Mouse (Mus musculus) forebrain, embryonic 12.5 days (tissue): Measurements from ENCODE around the gene Chuk. TPM values are rescaled to one million over a fixed set of nuclear protein-coding genes. Genes with fewer than 3 reads are reported as not detected.

ENCODE experiments used
- ATAC-seq: fragments of 200-750 bp; cut with Nextera tagmentation; 2 replicates; pipeline ENCODE4 v1.8.0; 2017; ENCODE audit warnings: moderate TSS enrichment; ENCODE audit not compliant: low FRiP score
- H3K27ac ChIP-seq: fragments of 300-500 bp; sonication (generic); 2 replicates; pipeline ENCODE4 v1.5.1; 2016; ENCODE audit warnings: mild to moderate bottlenecking
- H3K27me3 ChIP-seq: fragments of 300-500 bp; sonication (generic); 2 replicates; pipeline ENCODE4 v1.6.1; 2016; ENCODE audit warnings: mild to moderate bottlenecking
- H3K36me3 ChIP-seq: fragments of 300-500 bp; sonication (generic); replicated peaks from 2 replicates; pipeline ENCODE4 v1.6.1; 2016; ENCODE audit warnings: mild to moderate bottlenecking
- H3K4me1 ChIP-seq: fragments of 300-500 bp; sonication (generic); 2 replicates; pipeline ENCODE4 v1.6.1; 2016
- H3K4me2 ChIP-seq: fragments of 300-500 bp; sonication (generic); 2 replicates; pipeline ENCODE4 v1.6.1; 2016; ENCODE audit warnings: mild to moderate bottlenecking, moderate library complexity
- H3K4me3 ChIP-seq: fragments of 300-500 bp; sonication (generic); replicated peaks from 2 replicates; pipeline ENCODE4 v1.5.1; 2016; ENCODE audit warnings: mild to moderate bottlenecking
- H3K9ac ChIP-seq: fragments of 300-500 bp; sonication (generic); 2 replicates; pipeline ENCODE4 v1.6.1; 2016; ENCODE audit warnings: mild to moderate bottlenecking
- H3K9me3 ChIP-seq: fragments of 300-500 bp; sonication (generic); 2 replicates; pipeline ENCODE4 v1.6.1; 2016
- WGBS: fragments of 180-500 bp; shearing (Covaris S2); methylation state at CpG from one replicate; pipeline ENCODE4 v1.1.7; 2016; 5-methylcytosine and 5-hydroxymethylcytosine counted together
- polyA plus RNA-seq: library from polyadenylated mRNA; unstranded; fragments of >200 nt; fragmentation: Nextera tagmentation; extraction: Ambion mirVana; gene quantifications from 2 replicates; pipeline ENCODE4 v1.2.1, GENCODE M21; 2016

Chuk gene
- polyA plus RNA-seq, 1 experiment from 2014 or later = 70.9 TPM

DNA sequence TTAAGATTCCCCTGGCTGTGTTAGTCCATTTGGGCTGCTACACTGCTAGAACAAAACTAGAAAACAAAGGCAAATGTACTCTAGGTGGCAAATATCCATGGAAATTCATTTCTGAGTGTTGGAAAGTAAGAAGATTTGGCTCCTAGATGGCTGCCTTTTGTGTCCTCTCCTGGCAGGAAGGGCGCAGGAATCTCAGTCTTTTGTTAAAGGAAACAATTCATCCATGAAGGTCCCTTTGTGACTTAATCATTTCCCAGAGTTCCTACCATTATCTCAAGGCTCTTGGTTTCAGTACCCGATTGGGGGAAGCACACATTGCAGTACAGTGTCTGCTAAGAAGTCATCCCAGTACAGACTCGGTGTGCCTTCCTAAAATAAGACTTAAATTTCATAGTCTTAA, 21.0 kb downstream of the Chuk start:
- Histone ChIP-seq H3K27ac (no peak overlapping the region), H3K27me3 (no peaks in the 10 kb centered on the region), H3K9ac (no peak overlapping the region), H3K9me3 (no peaks in the 10 kb centered on the region), H3K4me3 (no peak overlapping the region), H3K36me3 (peaks cover 59% of the 10 kb centered on the region), H3K4me2 (no peak overlapping the region), H3K4me1 (no peaks in the 10 kb centered on the region)
- 13% methylated on average over 3 of the region's 3 CpGs for WGBS
- ATAC-seq = no peak

- 95% methylated on average over 2 of the region's 2 CpGs for WGBS
- Histone ChIP-seq H3K9ac (no peak overlapping the region), H3K9me3 (no peaks in the 10 kb centered on the region), H3K27ac (no peak overlapping the region), H3K4me1 (no peaks in the 10 kb centered on the region), H3K4me2 (no peak overlapping the region), H3K36me3 (peaks cover 61% of the 10 kb centered on the region), H3K27me3 (no peaks in the 10 kb centered on the region), H3K4me3 (no peak overlapping the region)
- no peak for ATAC-seq
Measured at GRCm38 (mm10) chr19:44080920-44081319, 26.4 kb downstream of the Chuk start.

GRCm38 (mm10) chr19:44080023-44080422, 27.3 kb downstream of the Chuk start:
- peaks cover 67% of the 10 kb centered on the region for H3K36me3 ChIP-seq
- no peaks in the 10 kb centered on the region for H3K4me1 ChIP-seq
- no peaks in the 10 kb centered on the region for H3K9me3 ChIP-seq
- WGBS = 100% methylated on average over 2 of the region's 2 CpGs
- no peaks in the 10 kb centered on the region for H3K27me3 ChIP-seq
- no peak overlapping the region for H3K27ac ChIP-seq
- H3K4me2 ChIP-seq = no peak overlapping the region
- no peak overlapping the region for H3K4me3 ChIP-seq
- H3K9ac ChIP-seq = no peak overlapping the region
- no peak for ATAC-seq

GRCm38 (mm10) chr19:44077024-44077423, 30.3 kb downstream of the Chuk start:
- no peak overlapping the region for H3K9ac ChIP-seq
- 90% methylated on average over 4 of the region's 4 CpGs for WGBS
- no peaks in the 10 kb centered on the region for H3K9me3 ChIP-seq
- no peak overlapping the region for H3K27ac ChIP-seq
- H3K36me3 ChIP-seq = peaks cover 57% of the 10 kb centered on the region
- H3K4me1 ChIP-seq = no peaks in the 10 kb centered on the region
- no peak overlapping the region for H3K4me2 ChIP-seq
- no peak for ATAC-seq
- no peak overlapping the region for H3K4me3 ChIP-seq
- no peaks in the 10 kb centered on the region for H3K27me3 ChIP-seq

- WGBS = 89% methylated on average over 9 of the region's 9 CpGs
- no peak overlapping the region for H3K27ac ChIP-seq
- no peak overlapping the region for H3K4me3 ChIP-seq
- ATAC-seq = no peak
- no peaks in the 10 kb centered on the region for H3K9me3 ChIP-seq
- no peak overlapping the region for H3K4me2 ChIP-seq
- H3K27me3 ChIP-seq = no peaks in the 10 kb centered on the region
- H3K9ac ChIP-seq = no peak overlapping the region
- no peaks in the 10 kb centered on the region for H3K4me1 ChIP-seq
- peaks cover 57% of the 10 kb centered on the region for H3K36me3 ChIP-seq
Measured at GRCm38 (mm10) chr19:44076457-44076856, 30.8 kb downstream of the Chuk start.

DNA sequence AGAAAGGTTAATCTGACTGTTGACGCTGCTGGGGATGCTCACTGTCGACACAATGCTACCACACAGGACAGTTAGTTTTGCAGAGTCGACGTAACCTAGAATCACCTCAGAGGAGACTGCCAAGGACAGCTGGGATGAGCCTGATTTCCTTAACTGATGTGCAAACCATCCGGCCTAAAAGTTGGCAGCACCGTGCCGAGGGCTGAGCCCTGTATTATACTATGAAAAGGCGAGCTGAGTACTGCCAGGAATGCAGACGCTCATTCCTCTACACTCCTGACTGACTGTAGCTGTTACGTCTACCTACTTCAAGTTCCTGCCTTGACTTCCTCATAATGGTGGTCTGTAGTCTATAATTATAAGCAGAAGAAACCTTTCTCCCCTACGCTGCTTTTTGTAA, 32.3 kb downstream of the Chuk start:
- Histone ChIP-seq H3K27ac (no peak overlapping the region), H3K9ac (no peak overlapping the region), H3K4me1 (peaks cover 3% of the 10 kb centered on the region; the same call in 1 of the 2 replicates), H3K27me3 (no peaks in the 10 kb centered on the region), H3K9me3 (no peaks in the 10 kb centered on the region), H3K4me3 (no peak overlapping the region), H3K4me2 (no peak overlapping the region), H3K36me3 (peaks cover 50% of the 10 kb centered on the region)
- WGBS = 87% methylated on average over 11 of the region's 11 CpGs
- ATAC-seq = no peak

GRCm38 (mm10) chr19:44071166-44071565, 36.1 kb downstream of the Chuk start:
- Histone ChIP-seq H3K4me3 (no peak overlapping the region), H3K36me3 (peaks cover 20% of the 10 kb centered on the region), H3K9ac (no peak overlapping the region), H3K4me2 (no peak overlapping the region), H3K27ac (no peak overlapping the region), H3K4me1 (peaks cover 17% of the 10 kb centered on the region), H3K9me3 (no peaks in the 10 kb centered on the region), H3K27me3 (no peaks in the 10 kb centered on the region)
- WGBS = 62% methylated on average over 5 of the region's 5 CpGs
- no peak for ATAC-seq

GRCm38 (mm10) chr19:44069914-44070232, 37.4 kb downstream of the Chuk start:
- H3K4me2 ChIP-seq = peak overlapping the region; percentile 95
- H3K9ac ChIP-seq = peak overlapping the region; percentile 78
- ATAC-seq = no peak
- H3K27me3 ChIP-seq = no peaks in the 10 kb centered on the region
- peak overlapping the region; percentile 58 for H3K27ac ChIP-seq
- peaks cover 8% of the 10 kb centered on the region; the same call in 1 of the 2 replicates for H3K36me3 ChIP-seq
- H3K4me3 ChIP-seq = peak overlapping the region; percentile 69
- no peaks in the 10 kb centered on the region for H3K9me3 ChIP-seq
- 9% methylated on average over 4 of the region's 4 CpGs for WGBS
- H3K4me1 ChIP-seq = peaks cover 17% of the 10 kb centered on the region

DNA sequence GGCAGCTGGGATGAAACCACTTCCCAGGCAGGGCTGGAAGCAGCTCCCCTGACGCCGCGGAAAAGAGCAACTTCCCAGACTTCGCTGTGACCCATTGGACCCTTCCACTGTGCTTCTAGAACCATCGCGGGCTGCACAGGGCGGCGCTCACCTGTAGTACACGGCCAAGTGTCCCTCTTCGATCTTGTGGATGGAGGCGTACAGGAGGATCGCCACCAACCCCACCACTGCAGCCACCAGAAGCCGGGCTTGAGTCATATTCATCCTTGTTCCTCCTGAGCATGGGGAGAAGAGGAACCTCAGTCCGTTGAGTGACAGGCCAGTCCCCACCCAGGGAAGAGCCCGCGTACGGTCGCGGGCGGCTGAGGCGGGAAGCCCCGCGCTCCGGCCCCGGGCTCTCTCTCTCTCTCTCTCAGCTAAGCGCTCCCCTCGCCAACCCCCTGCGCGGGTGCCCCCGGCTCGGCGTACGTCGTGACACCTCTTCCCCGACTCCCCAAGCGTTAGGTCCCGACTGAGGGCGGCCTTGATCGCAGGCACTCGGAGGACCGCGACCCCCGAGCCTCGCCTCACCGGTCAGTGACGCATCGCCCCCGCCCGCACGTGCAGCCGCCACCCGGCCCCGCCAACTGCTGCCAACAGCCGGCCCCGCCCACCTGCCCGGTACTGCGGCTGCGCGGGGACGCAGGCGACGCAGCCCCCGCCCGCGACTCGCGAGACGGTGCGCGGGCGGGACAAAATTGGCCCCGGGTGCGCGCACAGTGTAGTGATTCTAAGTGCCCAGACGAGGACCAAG, 38.0 kb downstream of the Chuk start, which contains the start of gene Erlin1:
Erlin1 (minus strand) TSS at position 665 of the 793 bp plus-strand sequence.
- Histone ChIP-seq H3K27ac (peak within 1 kb of the TSS; percentile 58), H3K4me1 (peaks cover 17% of the 10 kb centered on the region), H3K27me3 (no peaks in the 10 kb centered on the region), H3K4me3 (peak within 1 kb of the TSS; percentile 69), H3K9ac (peak within 1 kb of the TSS; percentile 78), H3K36me3 (peaks cover 7% of the 10 kb centered on the region; the same call in 1 of the 2 replicates), H3K4me2 (peak within 1 kb of the TSS; percentile 95), H3K9me3 (no peaks in the 10 kb centered on the region)
- peak; percentile 94 for ATAC-seq
- WGBS = under 1% methylated on average over 66 of the region's 75 CpGs

DNA sequence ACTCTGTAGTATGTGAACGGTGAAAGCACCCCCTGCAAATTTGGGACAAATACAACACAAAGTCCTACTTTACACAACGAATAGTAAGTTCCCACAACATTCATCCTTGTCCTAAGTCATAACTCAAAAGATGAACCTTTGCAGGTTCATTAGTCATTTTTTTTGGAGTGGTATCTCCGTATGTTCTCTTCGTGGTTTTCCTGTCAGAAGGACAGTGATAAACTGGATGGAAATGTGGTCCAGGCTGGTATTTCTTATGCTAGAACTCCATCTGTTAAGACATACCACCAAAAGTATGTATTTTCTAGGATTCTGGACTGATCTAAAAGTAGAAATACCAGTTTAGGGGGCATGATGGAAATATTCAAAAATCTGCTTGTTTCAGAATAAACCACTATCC, 39.0 kb downstream of the Chuk start:
- H3K9ac ChIP-seq = no peak overlapping the region
- no peak overlapping the region for H3K27ac ChIP-seq
- H3K4me1 ChIP-seq = peaks cover 17% of the 10 kb centered on the region
- peak overlapping the region; percentile 95 for H3K4me2 ChIP-seq
- peak overlapping the region; percentile 69; the same call in 1 of the 2 replicates for H3K4me3 ChIP-seq
- H3K9me3 ChIP-seq = no peaks in the 10 kb centered on the region
- ATAC-seq = no peak
- 88% methylated on average over 4 of the region's 4 CpGs for WGBS
- H3K36me3 ChIP-seq = peaks cover 7% of the 10 kb centered on the region; the same call in 1 of the 2 replicates
- no peaks in the 10 kb centered on the region for H3K27me3 ChIP-seq

DNA sequence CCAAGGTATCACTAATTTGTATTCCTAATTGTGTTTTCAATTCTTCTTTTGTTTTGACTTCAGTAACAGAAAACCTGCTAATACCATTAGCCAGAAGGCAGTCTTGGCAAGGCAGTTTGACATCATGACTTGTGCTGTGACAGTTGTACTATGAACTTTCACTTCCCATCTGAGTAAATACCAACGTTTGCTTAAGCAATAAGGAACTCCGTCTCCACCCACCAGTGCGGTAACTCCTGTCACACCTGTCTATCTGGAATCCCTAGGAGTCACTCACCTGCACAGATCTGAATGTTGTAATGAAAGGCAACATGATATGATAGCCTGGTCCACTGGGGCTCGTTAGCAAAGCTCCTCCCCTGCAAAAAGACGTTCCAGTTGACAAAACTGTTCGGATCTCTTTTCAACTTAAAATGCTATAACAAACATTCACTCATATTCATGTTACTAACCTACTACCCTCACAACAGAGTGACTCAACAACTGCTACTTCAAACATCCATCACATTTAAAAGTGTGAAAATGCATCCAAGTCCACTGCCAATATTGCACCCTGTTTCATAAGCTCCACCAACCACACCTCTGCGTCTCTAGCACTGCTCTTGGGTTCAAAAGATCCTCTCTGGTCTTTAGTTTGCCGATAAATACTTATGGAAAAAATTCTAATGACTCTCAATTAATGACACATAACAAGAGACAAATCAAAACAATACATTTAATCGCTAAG, 39.8 kb downstream of the Chuk start:
- Histone ChIP-seq H3K27me3 (no peaks in the 10 kb centered on the region), H3K27ac (no peak overlapping the region), H3K9me3 (no peaks in the 10 kb centered on the region), H3K9ac (no peak overlapping the region), H3K4me1 (peaks cover 17% of the 10 kb centered on the region), H3K36me3 (peaks cover 1% of the 10 kb centered on the region; the same call in 1 of the 2 replicates), H3K4me3 (no peak overlapping the region), H3K4me2 (no peak overlapping the region)
- no peak for ATAC-seq
- 83% methylated on average over 9 of the region's 9 CpGs for WGBS

- peaks cover 12% of the 10 kb centered on the region for H3K36me3 ChIP-seq
- H3K4me1 ChIP-seq = peaks cover 11% of the 10 kb centered on the region
- H3K27me3 ChIP-seq = no peaks in the 10 kb centered on the region
- H3K4me2 ChIP-seq = no peak overlapping the region
- WGBS = 87% methylated on average over 2 of the region's 2 CpGs
- H3K4me3 ChIP-seq = no peak overlapping the region
- H3K9ac ChIP-seq = no peak overlapping the region
- no peaks in the 10 kb centered on the region for H3K9me3 ChIP-seq
- no peak overlapping the region for H3K27ac ChIP-seq
- no peak for ATAC-seq
Measured at GRCm38 (mm10) chr19:44064734-44065133, 42.5 kb downstream of the Chuk start.
